Mouse (Mus musculus) lung, postnatal 0 days (tissue): ENCODE data around the gene Olfr155. TPM values are rescaled to one million over a fixed set of nuclear protein-coding genes. Genes with fewer than 3 reads are reported as not detected.
A peak's percentile ranks its signal among the peaks of the same experiment; 100 is the strongest.

Experiments
- ATAC-seq: fragments of 200-750 bp; cut with Nextera tagmentation; 2 replicates; pipeline ENCODE4 v1.8.0; 2017; ENCODE audit warnings: moderate library complexity
- DNase-seq: peaks from one replicate; pipeline ENCODE4 v3.0.0-alpha.2; 2016; ENCODE audit warnings: low spot score
- H3K27ac ChIP-seq: fragments of 300-500 bp; sonication (generic); 2 replicates; pipeline ENCODE4 v1.5.1; 2014; ENCODE audit warnings: antibody characterized with exemption, mild to moderate bottlenecking, low read length, mixed read lengths
- H3K27me3 ChIP-seq: fragments of 300-500 bp; sonication (generic); replicated peaks from 2 replicates; pipeline ENCODE4 v1.6.1; 2014; ENCODE audit warnings: low read length, mixed read lengths; ENCODE audit not compliant: insufficient read depth
- H3K36me3 ChIP-seq: fragments of 300-500 bp; sonication (generic); 2 replicates; pipeline ENCODE4 v1.6.1; 2014; ENCODE audit warnings: low read length, mixed read lengths; ENCODE audit not compliant: insufficient read depth
- H3K4me1 ChIP-seq: fragments of 300-500 bp; sonication (generic); 2 replicates; pipeline ENCODE4 v1.6.1; 2014; ENCODE audit warnings: antibody characterized with exemption, low read depth, low read length, mixed read lengths; ENCODE audit not compliant: insufficient read depth
- H3K4me2 ChIP-seq: fragments of 300-500 bp; sonication (generic); replicated peaks from 2 replicates; pipeline ENCODE4 v1.6.1; 2014; ENCODE audit warnings: low read depth, mild to moderate bottlenecking, low read length, moderate library complexity, mixed read lengths
- H3K4me3 ChIP-seq: fragments of 300-500 bp; sonication (generic); 2 replicates; pipeline ENCODE4 v1.5.1; 2014; ENCODE audit warnings: low read depth, low read length
- H3K9ac ChIP-seq: fragments of 300-500 bp; sonication (generic); replicated peaks from 2 replicates; pipeline ENCODE4 v1.6.1; 2014; ENCODE audit warnings: low read depth, mild to moderate bottlenecking
- H3K9me3 ChIP-seq: fragments of 300-500 bp; sonication (generic); 2 replicates; pipeline ENCODE4 v1.6.1; 2016; ENCODE audit warnings: low read length, mixed read lengths
- CTCF ChIP-seq: IDR thresholded peaks from 2 replicates; pipeline ENCODE4 v1.5.1; 2016; ENCODE audit warnings: antibody characterized with exemption, mild to moderate bottlenecking
- EP300 ChIP-seq: IDR thresholded peaks from 2 replicates; pipeline ENCODE4 v1.6.1; 2016; ENCODE audit warnings: antibody characterized with exemption, mild to moderate bottlenecking, control low read depth
- WGBS: fragments of 180-500 bp; shearing (Covaris S2); extraction: QIAGEN DNeasy Blood & Tissue Kit; methylation state at CpG from one replicate; pipeline ENCODE4 v1.1.7; 2014; 5-methylcytosine and 5-hydroxymethylcytosine counted together
- polyA plus RNA-seq: library from polyadenylated mRNA; unstranded; fragments of >200 nt; fragmentation: Nextera tagmentation; extraction: Ambion mirVana; gene quantifications from 2 replicates; pipeline ENCODE4 v1.2.1, GENCODE M21; 2015

The Olfr155 gene
- polyA plus RNA-seq, 1 experiment from 2014 or later: not detected

GRCm38 (mm10) chr4:43863298-43863697 is 11.9 kb downstream of the Olfr155 start:
- no peaks in the 10 kb centered on the region for H3K9me3 ChIP-seq
- DNase-seq (no peak), ATAC-seq (no peak)
- WGBS: 55% methylated on average over 4 of the region's 4 CpGs
- no peak overlapping the region for H3K4me2 ChIP-seq
- no peak overlapping the region for H3K9ac ChIP-seq
- no peak overlapping the region for H3K27ac ChIP-seq
- H3K36me3 ChIP-seq: no peaks in the 10 kb centered on the region
- TF ChIP-seq EP300 (no peak), CTCF (peak; percentile 25; the same call in 1 of the 2 replicates)
- no peak overlapping the region for H3K4me3 ChIP-seq
- no peaks in the 10 kb centered on the region for H3K4me1 ChIP-seq
- no peaks in the 10 kb centered on the region for H3K27me3 ChIP-seq

DNA sequence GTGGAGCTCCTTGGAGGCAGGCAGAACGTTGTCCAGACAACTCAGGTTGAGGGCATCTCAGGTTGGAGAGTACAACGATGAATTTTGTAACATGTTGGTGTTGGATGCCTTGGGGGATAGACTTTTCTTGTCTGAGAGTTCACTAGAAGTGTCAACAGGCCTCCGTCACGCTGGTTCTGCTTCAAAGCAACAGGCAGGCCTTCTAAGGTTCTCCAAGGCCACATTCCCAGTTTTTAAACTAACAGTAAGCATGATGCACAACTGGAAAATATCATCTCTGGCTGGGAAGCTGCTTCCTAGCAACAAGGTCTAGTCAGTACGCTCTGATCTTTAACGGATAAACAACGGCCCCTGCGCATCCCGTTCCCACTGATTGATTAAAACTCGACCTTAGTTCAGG is 18.5 kb downstream of the Olfr155 start:
- no peak for TF ChIP-seq EP300
- no peak for TF ChIP-seq CTCF
- Histone ChIP-seq H3K4me3 (no peak overlapping the region), H3K9me3 (no peaks in the 10 kb centered on the region), H3K4me2 (no peak overlapping the region), H3K9ac (no peak overlapping the region), H3K27me3 (no peaks in the 10 kb centered on the region), H3K4me1 (no peaks in the 10 kb centered on the region; the same call in 1 of the 2 replicates), H3K27ac (no peak overlapping the region), H3K36me3 (no peaks in the 10 kb centered on the region)
- no peak for DNase-seq
- peak; percentile 38; the same call in 1 of the 2 replicates for ATAC-seq
- WGBS: 81% methylated on average over 10 of the region's 10 CpGs

DNA sequence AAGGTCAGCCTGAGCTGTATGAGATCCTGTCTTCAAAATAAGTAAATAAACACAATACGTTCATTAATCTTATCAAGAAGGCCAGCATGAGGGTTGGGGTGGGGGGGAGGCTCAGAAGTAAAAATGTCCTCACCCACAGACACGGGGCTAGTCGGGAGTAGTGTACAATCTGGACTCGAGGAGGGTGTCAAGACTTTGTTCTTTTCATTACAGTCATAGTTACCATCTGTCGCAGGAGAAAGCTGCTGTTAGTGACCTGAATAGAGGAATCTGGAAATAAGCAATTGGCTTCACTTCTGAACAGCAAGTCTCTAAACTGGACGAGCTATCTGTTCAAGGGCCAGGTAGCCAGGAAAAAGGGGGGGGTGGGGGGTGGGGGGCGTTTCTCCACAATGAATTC is 23.1 kb downstream of the Olfr155 start:
- peak overlapping the region; percentile 93; the same call in 1 of the 2 replicates for H3K4me2 ChIP-seq
- no peak for TF ChIP-seq EP300
- TF ChIP-seq CTCF: no peak
- no peak for ATAC-seq
- H3K27ac ChIP-seq: no peak overlapping the region
- no peak for DNase-seq
- H3K4me3 ChIP-seq: no peak overlapping the region
- no peaks in the 10 kb centered on the region for H3K36me3 ChIP-seq
- WGBS: 31% methylated on average over 7 of the region's 7 CpGs
- H3K27me3 ChIP-seq: no peaks in the 10 kb centered on the region
- no peaks in the 10 kb centered on the region; the same call in 1 of the 2 replicates for H3K4me1 ChIP-seq
- H3K9me3 ChIP-seq: no peaks in the 10 kb centered on the region
- no peak overlapping the region for H3K9ac ChIP-seq

- H3K4me2 ChIP-seq: peak within 1 kb of the TSS; percentile 93
- no peaks in the 10 kb centered on the region for H3K27me3 ChIP-seq
- WGBS: 2% methylated on average over 56 of the region's 73 CpGs
- no peaks in the 10 kb centered on the region for H3K9me3 ChIP-seq
- H3K4me3 ChIP-seq: peak within 1 kb of the TSS; percentile 87
- peak within 1 kb of the TSS; percentile 5; the same call in 1 of the 2 replicates for H3K27ac ChIP-seq
- no peaks in the 10 kb centered on the region; the same call in 1 of the 2 replicates for H3K4me1 ChIP-seq
- TF ChIP-seq EP300: no peak
- TF ChIP-seq CTCF: no peak
- H3K9ac ChIP-seq: peak within 1 kb of the TSS; percentile 59
- no peaks in the 10 kb centered on the region for H3K36me3 ChIP-seq
- DNase-seq (peak; percentile 87), ATAC-seq (peak; percentile 90)
Observed at GRCm38 (mm10) chr4:43875160-43875918, 24.0 kb downstream of the Olfr155 start, which contains the start of gene Reck. TSS of gene Reck (plus strand) at chr4:43875530.

GRCm38 (mm10) chr4:43875919-43876411 is 24.6 kb downstream of the Olfr155 start:
- H3K9me3 ChIP-seq: no peaks in the 10 kb centered on the region
- H3K9ac ChIP-seq: peak overlapping the region; percentile 59
- H3K27ac ChIP-seq: peak overlapping the region; percentile 5; the same call in 1 of the 2 replicates
- DNase-seq: peak; percentile 49
- H3K4me2 ChIP-seq: peak overlapping the region; percentile 93
- H3K4me1 ChIP-seq: no peaks in the 10 kb centered on the region; the same call in 1 of the 2 replicates
- H3K36me3 ChIP-seq: no peaks in the 10 kb centered on the region
- TF ChIP-seq CTCF: no peak
- TF ChIP-seq EP300: no peak
- no peaks in the 10 kb centered on the region for H3K27me3 ChIP-seq
- whole genome bisulfite sequencing: 2% methylated on average over 20 of the region's 20 CpGs
- peak overlapping the region; percentile 87 for H3K4me3 ChIP-seq
- ATAC-seq: peak; percentile 18

DNA sequence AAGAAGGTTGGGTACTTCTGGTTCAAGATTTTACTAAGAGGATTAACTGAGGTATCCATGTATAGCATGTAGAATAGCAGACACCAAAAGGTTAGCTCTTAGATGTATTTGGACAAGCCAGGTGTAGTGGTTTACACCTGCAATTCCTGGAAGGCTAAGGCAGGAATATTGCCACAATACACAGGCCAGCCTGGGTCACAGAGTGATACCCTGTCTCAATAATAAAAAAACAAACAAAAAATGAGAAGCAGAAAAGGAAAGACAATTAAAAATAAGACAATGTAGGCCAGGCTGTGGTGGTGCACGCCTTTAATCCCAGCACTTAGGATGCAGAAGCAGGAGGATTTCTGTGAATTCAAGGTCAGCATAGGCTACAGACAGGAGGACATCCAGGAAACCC is 25.9 kb downstream of the Olfr155 start:
- no peaks in the 10 kb centered on the region; the same call in 1 of the 2 replicates for H3K4me1 ChIP-seq
- WGBS: 100% methylated on average over 1 of the region's 1 CpGs

More for the DNA sequence above, 25.9 kb downstream of the Olfr155 start:
- DNase-seq (no peak), ATAC-seq (no peak)
- H3K9me3 ChIP-seq: no peaks in the 10 kb centered on the region
- H3K4me3 ChIP-seq: no peak overlapping the region
- H3K27me3 ChIP-seq: no peaks in the 10 kb centered on the region
- no peak overlapping the region for H3K27ac ChIP-seq
- no peak for TF ChIP-seq EP300
- TF ChIP-seq CTCF: no peak
- H3K36me3 ChIP-seq: no peaks in the 10 kb centered on the region
- no peak overlapping the region for H3K4me2 ChIP-seq
- H3K9ac ChIP-seq: no peak overlapping the region
